Mouse (Mus musculus) liver, embryonic 14.5 days (tissue): ENCODE results near the gene Tab3.

Experiments
- CTCF ChIP-seq: IDR thresholded peaks from 2 replicates; pipeline ENCODE4 v1.5.1; 2016; ENCODE audit warnings: antibody characterized with exemption, low read depth, control low read depth
- EP300 ChIP-seq: IDR thresholded peaks from 2 replicates; pipeline ENCODE4 v1.6.1; 2016; ENCODE audit warnings: antibody characterized with exemption, low read depth

DNA sequence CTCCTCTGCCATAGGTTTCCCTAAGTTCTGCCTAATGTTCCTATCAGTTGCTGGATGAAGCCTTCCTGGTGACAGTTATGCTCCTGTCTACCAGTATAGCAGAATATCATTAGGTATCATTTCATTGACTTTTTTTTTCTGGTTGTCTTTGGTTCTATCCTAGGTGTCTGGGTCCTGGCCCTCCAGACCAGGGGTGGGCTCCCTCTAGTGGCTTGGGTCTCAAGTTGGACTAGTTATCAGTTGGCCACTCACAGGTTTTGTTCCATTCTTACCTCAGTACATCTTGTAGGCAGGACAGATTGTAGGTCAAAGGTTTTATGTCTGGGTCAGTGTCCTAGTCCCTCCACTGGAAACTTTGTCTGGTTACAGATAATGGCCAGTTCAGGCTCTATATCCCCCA, 11.8 kb downstream of the Tab3 start:
- TF ChIP-seq EP300 (no peak), CTCF (peak; percentile 42)
